Mouse (Mus musculus) liver, embryonic 14.5 days (tissue): ENCODE results near the gene Ppfibp2. TPM values are rescaled to one million over a fixed set of nuclear protein-coding genes. Genes with fewer than 3 reads are reported as not detected.

Experiments used
- ATAC-seq: fragments of 200-750 bp; cut with Nextera tagmentation; 2 replicates; pipeline ENCODE4 v1.8.0; 2017; ENCODE audit warnings: moderate number of reproducible peaks, mild to moderate bottlenecking, moderate library complexity; ENCODE audit not compliant: insufficient read depth
- DNase-seq, 3 experiments: peaks; one replicate each; pipeline ENCODE4 v3.0.0-alpha.2; 2012 to 2013; ENCODE audit warnings: low read depth in 3 of 3, low spot score in 3 of 3
- H3K27ac ChIP-seq: fragments of 300-500 bp; sonication (generic); 2 replicates; pipeline ENCODE4 v1.5.1; 2014; ENCODE audit warnings: moderate library complexity, mild to moderate bottlenecking, control low read depth, inconsistent platforms
- H3K27me3 ChIP-seq: fragments of 300-500 bp; sonication (generic); 2 replicates; pipeline ENCODE4 v1.6.1; 2014; ENCODE audit warnings: mild to moderate bottlenecking, low read length, moderate library complexity; ENCODE audit not compliant: control insufficient read depth, insufficient read depth
- H3K36me3 ChIP-seq: fragments of 300-500 bp; sonication (generic); replicated peaks from 2 replicates; pipeline ENCODE4 v1.6.1; 2014; ENCODE audit warnings: low read depth; ENCODE audit not compliant: control insufficient read depth, insufficient read depth
- H3K4me1 ChIP-seq, 2 experiments: fragments of 200-500 bp in 1 of 2; fragments of 300-500 bp in 1 of 2; sonication (generic) in 1 of 2; replicated peaks; 2 replicates each; pipeline ENCODE4 v1.6.1; 2012 to 2014; ENCODE audit warnings: antibody characterized with exemption in 1 of 2, inconsistent platforms in 1 of 2, low read length in 1 of 2; ENCODE audit not compliant: control insufficient read depth in 2 of 2, insufficient read depth in 2 of 2
- H3K4me2 ChIP-seq: fragments of 300-500 bp; sonication (generic); 2 replicates; pipeline ENCODE4 v1.6.1; 2014; ENCODE audit warnings: low read depth, mild to moderate bottlenecking, control low read depth, moderate library complexity
- H3K4me3 ChIP-seq, 2 experiments: fragments of 200-500 bp in 1 of 2; fragments of 300-500 bp in 1 of 2; sonication (generic) in 1 of 2; 2 replicates each; pipeline ENCODE4 v1.5.1; 2012 to 2014; ENCODE audit warnings: low read depth in 2 of 2, low read length in 2 of 2, mild to moderate bottlenecking in 2 of 2, control low read depth in 1 of 2, inconsistent platforms in 1 of 2, moderate library complexity in 1 of 2; ENCODE audit not compliant: insufficient read depth in 1 of 2
- H3K9ac ChIP-seq: fragments of 300-500 bp; sonication (generic); replicated peaks from 2 replicates; pipeline ENCODE4 v1.6.1; 2014; ENCODE audit warnings: mild to moderate bottlenecking, control low read depth, moderate library complexity
- H3K9me3 ChIP-seq: fragments of 300-500 bp; sonication (generic); 2 replicates; pipeline ENCODE4 v1.6.1; 2016; ENCODE audit warnings: low read length, mixed read lengths; ENCODE audit not compliant: control insufficient read depth
- CTCF ChIP-seq: IDR thresholded peaks from 2 replicates; pipeline ENCODE4 v1.5.1; 2016; ENCODE audit warnings: antibody characterized with exemption, low read depth, control low read depth
- EP300 ChIP-seq: IDR thresholded peaks from 2 replicates; pipeline ENCODE4 v1.6.1; 2016; ENCODE audit warnings: antibody characterized with exemption, low read depth
- WGBS: fragments of 180-500 bp; shearing (Covaris S2); extraction: QIAGEN DNeasy Blood & Tissue Kit; methylation state at CpG from one replicate; pipeline ENCODE4 v1.1.7; 2014; ENCODE audit not compliant: insufficient replicate concordance; 5-methylcytosine and 5-hydroxymethylcytosine counted together
- polyA plus RNA-seq, 2 experiments: library from polyadenylated mRNA; depleted of rRNA in 1 of 2; stranded (reverse) in 1 of 2; unstranded in 1 of 2; fragments of >200 nt; fragmentation: Nextera tagmentation in 1 of 2; extraction: Ambion mirVana in 1 of 2; gene quantifications; 2 replicates each; pipeline versions ENCODE4 v1.2.1 to v1.2.3; 2012 to 2014

Gene Ppfibp2
- polyA plus RNA-seq, 2 experiments: 2.5 to 3.1 TPM

- H3K4me1 ChIP-seq: peaks cover 0 to 5% of the 10 kb centered on the region in 2 experiments; a peak in 2 of 4 replicates
- 60% methylated on average over 8 of the region's 8 CpGs for whole genome bisulfite sequencing
- H3K4me2 ChIP-seq: no peak overlapping the region
- H3K9ac ChIP-seq: no peak overlapping the region
- ATAC-seq (no peak), DNase-seq (no peak)
- no peak for TF ChIP-seq CTCF
- TF ChIP-seq EP300: no peak
- H3K27me3 ChIP-seq: no peaks in the 10 kb centered on the region
- no peak overlapping the region for H3K27ac ChIP-seq
- H3K4me3 ChIP-seq: no peak overlapping the region
- H3K9me3 ChIP-seq: no peaks in the 10 kb centered on the region
- H3K36me3 ChIP-seq: no peaks in the 10 kb centered on the region
These were observed 64.3 kb downstream of the Ppfibp2 start for GRCm38 (mm10) chr7:107659186-107659918.

GRCm38 (mm10) chr7:107661189-107661842 lies 66.3 kb downstream of the Ppfibp2 start:
- H3K27me3 ChIP-seq: no peaks in the 10 kb centered on the region
- peak; percentile 86 for TF ChIP-seq CTCF
- no peak for TF ChIP-seq EP300
- no peak overlapping the region for H3K9ac ChIP-seq
- 23% methylated on average over 8 of the region's 8 CpGs for WGBS
- DNase-seq: peak; percentile 6 to 27 (median 12)
- 0 out of 2 replicates have a peak, but pooled peaks have one; percentile 18 for ATAC-seq
- H3K4me2 ChIP-seq: no peak overlapping the region
- no peak overlapping the region for H3K27ac ChIP-seq
- H3K4me1 ChIP-seq: peaks cover 0 to 13% of the 10 kb centered on the region in 2 experiments; a peak in 2 of 4 replicates
- H3K4me3 ChIP-seq: no peak overlapping the region
- no peaks in the 10 kb centered on the region for H3K9me3 ChIP-seq
- H3K36me3 ChIP-seq: no peaks in the 10 kb centered on the region

- 68% methylated on average over 5 of the region's 5 CpGs for WGBS
- no peaks in the 10 kb centered on the region for H3K36me3 ChIP-seq
- no peak overlapping the region for H3K27ac ChIP-seq
- TF ChIP-seq EP300 (no peak), CTCF (no peak)
- H3K27me3 ChIP-seq: no peaks in the 10 kb centered on the region
- no peak overlapping the region for H3K4me2 ChIP-seq
- DNase-seq (no peak), ATAC-seq (no peak)
- no peak overlapping the region for H3K4me3 ChIP-seq
- peaks cover 0 to 18% of the 10 kb centered on the region in 2 experiments; a peak in 2 of 4 replicates for H3K4me1 ChIP-seq
- no peak overlapping the region for H3K9ac ChIP-seq
- no peaks in the 10 kb centered on the region for H3K9me3 ChIP-seq
These were observed 66.9 kb downstream of the Ppfibp2 start for GRCm38 (mm10) chr7:107661843-107662281.

- Histone ChIP-seq H3K9ac (no peak overlapping the region), H3K4me1 (peaks cover 0 to 23% of the 10 kb centered on the region in 2 experiments; a peak in 2 of 4 replicates), H3K4me2 (no peak overlapping the region), H3K4me3 (no peak overlapping the region), H3K9me3 (no peaks in the 10 kb centered on the region), H3K27me3 (no peaks in the 10 kb centered on the region), H3K36me3 (no peaks in the 10 kb centered on the region), H3K27ac (no peak overlapping the region)
- TF ChIP-seq EP300: no peak
- TF ChIP-seq CTCF: no peak
- WGBS: 66% methylated on average over 6 of the region's 6 CpGs
- ATAC-seq (no peak), DNase-seq (no peak)
These were observed 68.6 kb downstream of the Ppfibp2 start for GRCm38 (mm10) chr7:107663621-107664020.
